Comparison of ENCODE assay signal across 18 mouse cellular contexts in the genomic region with DNA sequence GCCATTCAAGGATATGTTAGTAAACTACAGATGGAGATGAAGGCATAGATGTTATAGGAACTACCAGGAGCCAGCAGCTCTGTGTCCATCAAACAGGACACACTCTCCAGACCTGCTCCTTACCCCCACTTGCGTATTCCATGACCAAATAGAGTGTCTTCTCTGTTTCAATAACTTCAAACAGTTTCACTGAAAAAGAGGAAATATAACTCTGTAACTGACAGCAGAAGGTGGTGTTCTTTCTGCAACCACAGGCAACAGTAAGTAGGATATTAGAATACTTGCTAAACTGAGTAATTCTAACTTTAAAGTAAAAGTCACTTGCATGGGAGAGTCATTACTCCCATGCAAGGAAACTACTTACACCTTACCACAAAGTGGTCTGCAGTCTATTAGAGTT. TPM values are rescaled to one million over a fixed set of nuclear protein-coding genes. Genes with fewer than 3 reads are reported as not detected.
"Had no signal": no experiment of that assay in that cellular context is flagged by ENCODE, and none has a peak within 500 bp of the region (broad histone marks: within the 10 kb centered on the region; RNA-seq: fewer than 3 reads in every experiment).

No protein-coding gene starts in this region.

- H3K9me3 ChIP-seq: limb, embryonic 10.5 days; limb, embryonic 13.5 days; midbrain, embryonic 12.5 days; midbrain, embryonic 15.5 days; neural tube, embryonic 12.5 days; neural tube, embryonic 15.5 days; stomach, embryonic 15.5 days had no signal

- DNase-seq: kidney, adult 18-20 months; kidney, postnatal 25 days; lung, embryonic 14.5 days; right cerebral cortex, adult 18-20 months; right cerebral cortex, postnatal 14 days; right cerebral cortex, postnatal 4 days; thymus, postnatal 25 days had no signal

- H3K4me3 ChIP-seq: limb, embryonic 10.5 days; limb, embryonic 13.5 days; midbrain, embryonic 12.5 days; midbrain, embryonic 15.5 days; neural tube, embryonic 12.5 days; neural tube, embryonic 15.5 days; stomach, embryonic 15.5 days had no signal

- ATAC-seq: intestine, embryonic 16.5 days; lung, postnatal 0 days; midbrain, embryonic 15.5 days had no signal

- H3K27ac ChIP-seq: kidney, postnatal 0 days; limb, embryonic 10.5 days; limb, embryonic 13.5 days; macrophage; midbrain, embryonic 12.5 days; midbrain, embryonic 15.5 days; neural tube, embryonic 12.5 days; neural tube, embryonic 15.5 days; stomach, embryonic 15.5 days had no signal

- H3K9ac ChIP-seq: limb, embryonic 13.5 days; lung, embryonic 14.5 days; midbrain, embryonic 12.5 days; midbrain, embryonic 15.5 days; neural tube, embryonic 12.5 days; neural tube, embryonic 15.5 days; stomach, embryonic 15.5 days had no signal

- H3K4me2 ChIP-seq: limb, embryonic 13.5 days; lung, embryonic 14.5 days; midbrain, embryonic 12.5 days; midbrain, embryonic 15.5 days; neural tube, embryonic 12.5 days; neural tube, embryonic 15.5 days; stomach, embryonic 15.5 days had no signal

- H3K4me1 ChIP-seq: limb, embryonic 10.5 days; limb, embryonic 13.5 days; midbrain, embryonic 12.5 days; midbrain, embryonic 15.5 days; neural tube, embryonic 12.5 days; neural tube, embryonic 15.5 days; stomach, embryonic 15.5 days had no signal

- H3K27me3 ChIP-seq: limb, embryonic 13.5 days; midbrain, embryonic 12.5 days; midbrain, embryonic 15.5 days; neural tube, embryonic 12.5 days; neural tube, embryonic 15.5 days; stomach, embryonic 15.5 days had no signal

RNA-seq across cellular contexts. Expression of gene C130074G19Rik, which starts 44.9 kb away (rescaled TPM):
- polyA plus RNA-seq: macrophage had no signal
